Mouse (Mus musculus) forebrain, embryonic 10.5 days (tissue): ENCODE data around the gene Siah2. TPM values are rescaled to one million over a fixed set of nuclear protein-coding genes. Genes with fewer than 3 reads are reported as not detected.
A peak's percentile ranks its signal among the peaks of the same experiment; 100 is the strongest.

Experiments
- DNase-seq: peaks from one replicate; pipeline ENCODE4 v3.0.0-alpha.2; 2017; ENCODE audit warnings: low spot score; ENCODE audit errors: extremely low spot score
- H3K27ac ChIP-seq: fragments of 300-500 bp; sonication (generic); 2 replicates; pipeline ENCODE4 v1.5.1; 2016; ENCODE audit warnings: mild to moderate bottlenecking
- H3K27me3 ChIP-seq: fragments of 300-500 bp; sonication (generic); 2 replicates; pipeline ENCODE4 v1.6.1; 2016; ENCODE audit warnings: mild to moderate bottlenecking; ENCODE audit not compliant: poor library complexity, severe bottlenecking
- H3K36me3 ChIP-seq: fragments of 300-500 bp; sonication (generic); replicated peaks from 2 replicates; pipeline ENCODE4 v1.6.1; 2016; ENCODE audit warnings: mild to moderate bottlenecking, moderate library complexity
- H3K4me1 ChIP-seq: fragments of 300-500 bp; sonication (generic); 2 replicates; pipeline ENCODE4 v1.6.1; 2016
- H3K4me3 ChIP-seq: fragments of 300-500 bp; sonication (generic); 2 replicates; pipeline ENCODE4 v1.5.1; 2016; ENCODE audit warnings: mild to moderate bottlenecking, moderate library complexity
- H3K9me3 ChIP-seq: fragments of 300-500 bp; sonication (generic); 2 replicates; pipeline ENCODE4 v1.6.1; 2016; ENCODE audit warnings: mild to moderate bottlenecking, moderate library complexity
- WGBS: fragments of 180-500 bp; shearing (Covaris S2); methylation state at CpG from one replicate; pipeline ENCODE4 v1.1.7; 2016; 5-methylcytosine and 5-hydroxymethylcytosine counted together
- polyA plus RNA-seq: library from polyadenylated mRNA; unstranded; fragments of >200 nt; fragmentation: Nextera tagmentation; extraction: Ambion mirVana; gene quantifications from 2 replicates; pipeline ENCODE4 v1.2.1, GENCODE M21; 2016

The Siah2 gene
- polyA plus RNA-seq, 1 experiment from 2014 or later: 2.7 TPM

GRCm38 (mm10) chr3:58716705-58717104 lies 24.5 kb upstream of the Siah2 start:
- Histone ChIP-seq H3K9me3 (peaks cover 5% of the 10 kb centered on the region; the same call in 1 of the 2 replicates), H3K36me3 (no peaks in the 10 kb centered on the region), H3K4me1 (no peaks in the 10 kb centered on the region), H3K4me3 (no peak overlapping the region), H3K27me3 (no peaks in the 10 kb centered on the region), H3K27ac (no peak overlapping the region)
- no peak for DNase-seq
- WGBS: 92% methylated on average over 2 of the region's 2 CpGs

- Histone ChIP-seq H3K27ac (no peak overlapping the region), H3K4me1 (no peaks in the 10 kb centered on the region), H3K9me3 (peaks cover 5% of the 10 kb centered on the region; the same call in 1 of the 2 replicates), H3K4me3 (no peak overlapping the region), H3K36me3 (no peaks in the 10 kb centered on the region), H3K27me3 (no peaks in the 10 kb centered on the region)
- no peak for DNase-seq
- 75% methylated on average over 2 of the region's 2 CpGs for WGBS
These were observed 22.6 kb upstream of the Siah2 start for GRCm38 (mm10) chr3:58714767-58715166.

- H3K4me3 ChIP-seq: no peak overlapping the region
- no peak for DNase-seq
- H3K4me1 ChIP-seq: no peaks in the 10 kb centered on the region
- WGBS: 82% methylated on average over 2 of the region's 2 CpGs
- no peak overlapping the region for H3K27ac ChIP-seq
- no peaks in the 10 kb centered on the region for H3K36me3 ChIP-seq
- peaks cover 5% of the 10 kb centered on the region; the same call in 1 of the 2 replicates for H3K9me3 ChIP-seq
- no peaks in the 10 kb centered on the region for H3K27me3 ChIP-seq
These were observed 21.8 kb upstream of the Siah2 start for GRCm38 (mm10) chr3:58714034-58714433.

- no peaks in the 10 kb centered on the region for H3K36me3 ChIP-seq
- WGBS: 91% methylated on average over 4 of the region's 4 CpGs
- no peaks in the 10 kb centered on the region for H3K27me3 ChIP-seq
- H3K4me3 ChIP-seq: no peak overlapping the region
- no peak overlapping the region for H3K27ac ChIP-seq
- H3K9me3 ChIP-seq: peaks cover 5% of the 10 kb centered on the region; the same call in 1 of the 2 replicates
- H3K4me1 ChIP-seq: no peaks in the 10 kb centered on the region
- no peak for DNase-seq
These were observed 21.0 kb upstream of the Siah2 start for GRCm38 (mm10) chr3:58713191-58713590.

DNA sequence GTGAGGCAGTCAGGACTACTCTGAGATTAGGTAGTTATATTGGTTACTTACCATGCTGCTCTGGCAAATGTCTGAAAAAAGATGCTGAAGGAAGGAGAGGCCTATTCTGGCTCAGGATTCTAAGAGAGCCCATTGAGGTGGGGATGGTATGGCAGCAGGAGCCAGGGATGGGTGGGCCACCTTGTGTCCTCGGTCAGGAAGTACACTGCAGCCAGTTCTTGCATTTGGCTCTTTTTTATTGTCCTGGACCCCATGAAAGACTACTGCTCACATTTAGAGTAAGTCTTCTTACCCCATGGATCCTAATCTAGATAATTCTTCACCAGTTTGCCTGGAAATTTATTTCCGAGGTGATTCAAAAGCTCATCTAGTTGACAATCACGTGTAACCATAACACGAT lies 12.3 kb upstream of the Siah2 start:
- Histone ChIP-seq H3K4me1 (no peaks in the 10 kb centered on the region), H3K4me3 (no peak overlapping the region), H3K9me3 (no peaks in the 10 kb centered on the region), H3K36me3 (no peaks in the 10 kb centered on the region), H3K27me3 (no peaks in the 10 kb centered on the region), H3K27ac (no peak overlapping the region)
- no peak for DNase-seq
- 80% methylated on average over 4 of the region's 4 CpGs for WGBS

GRCm38 (mm10) chr3:58703748-58704147 lies 11.5 kb upstream of the Siah2 start:
- WGBS: 90% methylated on average over 9 of the region's 9 CpGs

DNA sequence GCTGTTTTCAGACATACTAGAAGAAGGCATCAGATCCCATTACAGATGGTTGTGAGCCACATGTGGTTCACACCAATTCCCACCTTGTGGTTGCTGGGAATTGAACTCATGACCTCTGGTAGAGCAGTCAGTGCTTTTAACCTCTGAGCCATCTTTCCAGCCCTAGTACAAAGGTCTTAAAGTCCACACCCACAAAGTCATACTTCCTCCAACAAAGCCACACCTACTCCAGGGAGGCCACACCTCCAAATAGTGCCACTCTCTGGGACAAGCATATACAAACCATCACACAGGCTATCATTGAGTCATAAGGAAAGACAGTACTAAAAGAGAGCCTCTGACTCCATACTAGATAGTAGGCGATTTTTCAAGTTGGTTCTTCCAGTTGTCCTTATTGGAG lies 10.1 kb upstream of the Siah2 start:
- 94% methylated on average over 1 of the region's 1 CpGs for WGBS
- no peak overlapping the region for H3K4me3 ChIP-seq
- H3K27me3 ChIP-seq: no peaks in the 10 kb centered on the region
- DNase-seq: no peak
- no peaks in the 10 kb centered on the region for H3K4me1 ChIP-seq
- no peaks in the 10 kb centered on the region for H3K36me3 ChIP-seq
- H3K9me3 ChIP-seq: no peaks in the 10 kb centered on the region
- H3K27ac ChIP-seq: no peak overlapping the region

More at GRCm38 (mm10) chr3:58703748-58704147, 11.5 kb upstream of the Siah2 start:
- DNase-seq: no peak
- H3K27me3 ChIP-seq: no peaks in the 10 kb centered on the region
- no peaks in the 10 kb centered on the region for H3K9me3 ChIP-seq
- H3K27ac ChIP-seq: no peak overlapping the region
- H3K4me1 ChIP-seq: no peaks in the 10 kb centered on the region
- no peak overlapping the region for H3K4me3 ChIP-seq
- no peaks in the 10 kb centered on the region for H3K36me3 ChIP-seq

DNA sequence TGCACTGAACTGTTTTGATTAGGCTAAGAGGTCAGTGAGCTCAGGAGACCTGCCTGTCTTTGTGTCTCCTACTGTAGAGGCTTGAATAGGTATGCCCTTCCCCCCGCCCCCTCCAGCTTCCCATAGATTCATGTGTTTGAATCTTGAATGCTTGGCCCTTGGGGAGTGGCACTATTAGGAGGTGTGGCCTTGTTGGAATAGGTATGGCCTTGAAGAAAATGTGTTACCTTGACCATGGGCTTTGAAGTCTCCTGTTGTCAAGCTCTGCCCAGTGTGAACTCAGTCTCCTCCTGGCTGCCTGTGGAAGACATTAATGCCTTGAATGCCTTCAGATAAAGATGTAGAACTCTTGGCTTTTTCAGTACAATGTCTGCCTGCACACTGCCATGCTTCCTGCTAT lies 9.2 kb upstream of the Siah2 start:
- no peaks in the 10 kb centered on the region for H3K27me3 ChIP-seq
- H3K4me3 ChIP-seq: no peak overlapping the region
- H3K27ac ChIP-seq: no peak overlapping the region
- no peaks in the 10 kb centered on the region for H3K9me3 ChIP-seq
- no peaks in the 10 kb centered on the region for H3K4me1 ChIP-seq
- no peaks in the 10 kb centered on the region for H3K36me3 ChIP-seq
- 88% methylated on average over 1 of the region's 1 CpGs for WGBS
- no peak for DNase-seq

- H3K27ac ChIP-seq: no peak overlapping the region
- peaks cover under 1% of the 10 kb centered on the region; the same call in 1 of the 2 replicates for H3K4me1 ChIP-seq
- DNase-seq: no peak
- no peaks in the 10 kb centered on the region for H3K9me3 ChIP-seq
- 92% methylated on average over 4 of the region's 4 CpGs for WGBS
- no peaks in the 10 kb centered on the region for H3K36me3 ChIP-seq
- H3K4me3 ChIP-seq: no peak overlapping the region
- H3K27me3 ChIP-seq: peaks cover 35% of the 10 kb centered on the region
These were observed 5.7 kb upstream of the Siah2 start for GRCm38 (mm10) chr3:58697926-58698325.

DNA sequence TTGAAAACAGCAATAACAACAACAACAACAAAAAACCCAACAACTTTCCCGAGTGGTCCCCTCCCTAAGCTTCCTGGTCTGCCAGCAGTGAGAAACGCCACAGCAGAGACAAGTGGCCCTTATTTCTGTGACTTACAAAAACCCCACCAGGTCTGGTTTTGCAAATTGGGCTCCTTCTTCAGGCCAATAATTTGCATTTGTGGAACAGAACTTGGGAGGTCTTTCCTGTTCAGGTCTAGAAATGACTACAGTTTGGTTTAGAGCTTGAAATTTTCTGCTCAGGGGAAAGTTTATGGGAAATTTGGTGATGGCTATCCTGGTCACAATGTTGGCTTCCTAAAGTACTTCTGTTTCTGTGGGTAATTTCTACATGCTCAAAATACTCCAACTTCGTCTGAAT lies 4.6 kb upstream of the Siah2 start:
- H3K4me1 ChIP-seq: peaks cover 11% of the 10 kb centered on the region
- no peak overlapping the region for H3K4me3 ChIP-seq
- H3K36me3 ChIP-seq: no peaks in the 10 kb centered on the region
- H3K27ac ChIP-seq: no peak overlapping the region
- H3K9me3 ChIP-seq: no peaks in the 10 kb centered on the region
- WGBS: 62% methylated on average over 3 of the region's 3 CpGs
- DNase-seq: no peak
- H3K27me3 ChIP-seq: peaks cover 39% of the 10 kb centered on the region

GRCm38 (mm10) chr3:58695507-58695906 lies 3.3 kb upstream of the Siah2 start:
- H3K36me3 ChIP-seq: no peaks in the 10 kb centered on the region
- H3K9me3 ChIP-seq: no peaks in the 10 kb centered on the region
- H3K4me1 ChIP-seq: peaks cover 24% of the 10 kb centered on the region
- peaks cover 45% of the 10 kb centered on the region for H3K27me3 ChIP-seq
- H3K4me3 ChIP-seq: no peak overlapping the region
- H3K27ac ChIP-seq: no peak overlapping the region
- no peak for DNase-seq
- WGBS: 69% methylated on average over 7 of the region's 7 CpGs

DNA sequence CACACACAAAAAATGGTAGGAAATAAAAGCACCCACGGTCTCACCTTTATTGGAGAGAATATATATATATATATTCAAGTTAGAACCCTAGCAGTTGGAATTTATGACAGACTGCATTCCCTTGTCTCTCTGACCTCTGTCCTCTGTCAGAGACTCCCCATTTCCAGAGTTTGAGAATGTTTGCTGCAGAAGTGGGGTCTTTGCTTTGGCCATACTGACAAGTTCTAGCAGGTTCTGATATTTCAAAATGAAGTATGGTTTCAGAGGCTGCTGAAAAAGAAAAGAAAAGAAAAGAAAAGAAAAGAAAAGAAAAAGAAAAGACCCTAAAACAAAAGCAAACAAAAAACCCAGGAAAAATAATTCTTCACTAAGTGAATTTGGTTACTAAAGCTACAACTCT lies 2.8 kb upstream of the Siah2 start:
- Histone ChIP-seq H3K36me3 (no peaks in the 10 kb centered on the region), H3K9me3 (no peaks in the 10 kb centered on the region), H3K27ac (no peak overlapping the region), H3K4me1 (peaks cover 29% of the 10 kb centered on the region), H3K4me3 (no peak overlapping the region), H3K27me3 (peaks cover 48% of the 10 kb centered on the region)
- WGBS: 96% methylated on average over 1 of the region's 1 CpGs
- no peak for DNase-seq

DNA sequence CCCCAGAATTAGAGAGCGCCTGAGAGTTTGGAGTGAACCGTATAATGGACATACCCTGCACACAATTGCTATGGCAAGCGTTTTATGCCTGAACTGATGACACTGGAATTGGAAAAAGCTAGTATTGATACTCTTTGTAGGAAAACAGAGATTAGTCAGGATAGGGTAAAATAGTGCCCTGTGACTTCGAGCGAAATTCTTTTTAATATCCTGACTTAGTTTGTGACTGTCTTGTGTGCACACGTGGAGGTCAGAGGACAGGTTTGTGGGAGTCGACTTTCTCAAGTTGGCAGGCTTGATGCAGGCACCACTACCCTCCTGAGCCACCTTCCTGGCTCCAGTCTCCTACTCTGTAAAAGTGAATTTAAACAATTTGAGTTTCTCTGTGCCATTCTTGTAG lies 1.1 kb upstream of the Siah2 start:
- no peak overlapping the region for H3K27ac ChIP-seq
- no peak for DNase-seq
- no peaks in the 10 kb centered on the region for H3K36me3 ChIP-seq
- peaks cover 64% of the 10 kb centered on the region for H3K27me3 ChIP-seq
- no peak overlapping the region for H3K4me3 ChIP-seq
- WGBS: 81% methylated on average over 7 of the region's 7 CpGs
- no peaks in the 10 kb centered on the region for H3K9me3 ChIP-seq
- H3K4me1 ChIP-seq: peaks cover 40% of the 10 kb centered on the region

DNA sequence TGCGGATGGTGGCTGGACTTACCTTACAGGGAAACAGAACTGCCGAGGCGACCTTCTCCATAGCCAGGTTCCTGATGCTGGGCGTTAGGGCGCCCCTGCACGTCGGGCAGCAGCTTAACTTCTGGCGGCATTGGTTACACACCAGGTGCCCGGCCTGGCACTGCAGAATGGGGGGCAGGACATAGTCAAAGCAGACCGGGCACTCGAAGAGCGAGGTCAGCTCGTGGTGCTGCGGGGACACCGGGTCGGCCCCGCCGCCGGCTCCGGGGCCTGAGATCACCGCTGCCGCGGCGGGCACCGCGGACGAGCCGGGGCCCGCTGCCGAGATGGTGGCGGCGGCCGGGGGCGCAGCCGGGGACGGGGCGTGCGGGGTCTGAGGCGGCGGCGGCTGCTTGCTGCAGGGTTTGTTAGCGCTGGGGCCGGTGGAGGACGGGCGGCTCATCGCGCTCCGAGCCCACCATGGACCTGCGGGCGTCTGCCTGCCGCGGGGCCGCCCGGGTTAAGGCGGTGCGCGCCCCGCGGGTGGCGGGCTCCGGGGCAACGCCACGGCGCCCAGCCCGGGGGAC lies 743 bp downstream of the Siah2 start:
- H3K27ac ChIP-seq: peak overlapping the region; percentile 85
- no peaks in the 10 kb centered on the region for H3K36me3 ChIP-seq
- no peaks in the 10 kb centered on the region for H3K9me3 ChIP-seq
- peak; percentile 51 for DNase-seq
- WGBS: under 1% methylated on average over 65 of the region's 65 CpGs
- H3K4me3 ChIP-seq: peak overlapping the region; percentile 78
- peaks cover 40% of the 10 kb centered on the region for H3K4me1 ChIP-seq
- peaks cover 64% of the 10 kb centered on the region for H3K27me3 ChIP-seq
